Mouse (Mus musculus) liver, adult 2 months (tissue): ENCODE results near the gene Atp10b. TPM values are rescaled to one million over a fixed set of nuclear protein-coding genes. Genes with fewer than 3 reads are reported as not detected.

Source experiments
- DNase-seq: peaks from one replicate; pipeline ENCODE4 v3.0.0-alpha.2; 2011; ENCODE audit warnings: low read depth, low spot score; ENCODE audit errors: extremely low read depth
- H3K27ac ChIP-seq: fragments of 200-500 bp; replicated peaks from 2 replicates; pipeline ENCODE4 v1.5.1; 2012; ENCODE audit warnings: low read depth, mild to moderate bottlenecking, control low read depth, inconsistent platforms, low read length; ENCODE audit not compliant: insufficient read depth
- H3K27me3 ChIP-seq: fragments of 200-500 bp; 2 replicates; pipeline ENCODE4 v1.6.1; 2012; ENCODE audit warnings: mild to moderate bottlenecking, moderate library complexity, low read length, inconsistent platforms; ENCODE audit not compliant: control insufficient read depth, insufficient read depth
- H3K36me3 ChIP-seq: fragments of 200-500 bp; 2 replicates; pipeline ENCODE4 v1.6.1; 2012; ENCODE audit warnings: low read length, inconsistent platforms; ENCODE audit not compliant: control insufficient read depth, insufficient read depth
- H3K4me1 ChIP-seq: fragments of 200-500 bp; 2 replicates; pipeline ENCODE4 v1.6.1; 2011; ENCODE audit warnings: low read length; ENCODE audit not compliant: control insufficient read depth, insufficient read depth
- H3K4me3 ChIP-seq: fragments of 200-500 bp; 2 replicates; pipeline ENCODE4 v1.5.1; 2011; ENCODE audit warnings: low read depth, mild to moderate bottlenecking, control low read depth, low read length, moderate library complexity; ENCODE audit not compliant: insufficient read depth
- H3K79me2 ChIP-seq: fragments of 200-500 bp; 2 replicates; pipeline ENCODE4 v1.6.1; 2012; ENCODE audit warnings: inconsistent platforms, mild to moderate bottlenecking, low read length, moderate library complexity; ENCODE audit not compliant: control insufficient read depth, insufficient read depth
- H3K9ac ChIP-seq: fragments of 200-500 bp; 2 replicates; pipeline ENCODE4 v1.6.1; 2012; ENCODE audit warnings: low read depth, mild to moderate bottlenecking, control low read depth, inconsistent platforms, low read length
- CTCF ChIP-seq: fragments of 200-500 bp; IDR thresholded peaks from 2 replicates; pipeline ENCODE4 v1.5.1; 2011; ENCODE audit warnings: low read depth, low read length, control low read depth
- POLR2A ChIP-seq: fragments of 200-500 bp; IDR thresholded peaks from 2 replicates; pipeline ENCODE4 v1.6.1; 2011; ENCODE audit warnings: low read length, control low read depth; ENCODE audit not compliant: insufficient read depth; ENCODE audit errors: extremely low read depth
- WGBS: fragments of 180-500 bp; shearing (Covaris S2); methylation state at CpG from one replicate; pipeline ENCODE4 v1.1.7; 2018; 5-methylcytosine and 5-hydroxymethylcytosine counted together
- polyA plus RNA-seq: library from polyadenylated mRNA; depleted of rRNA; stranded (reverse); fragments of >200 nt; gene quantifications from 2 replicates; pipeline ENCODE4 v1.2.3, GENCODE M21; 2012; rRNA removed
- total RNA-seq: library from RNA; depleted of rRNA; stranded (reverse); fragments of >200 nt; gene quantifications from 2 replicates; pipeline ENCODE4 v1.2.3, GENCODE M21; 2014; rRNA removed

The Atp10b gene
- total and polyA plus RNA-seq, 2 experiments, result not detected

- DNase-seq, result no peak
- Histone ChIP-seq H3K79me2 (no peaks in the 10 kb centered on the region), H3K9ac (no peak overlapping the region), H3K4me1 (no peaks in the 10 kb centered on the region), H3K4me3 (no peak overlapping the region), H3K27me3 (no peaks in the 10 kb centered on the region), H3K36me3 (no peaks in the 10 kb centered on the region), H3K27ac (no peak overlapping the region)
- 39% methylated on average over 1 of the region's 1 CpGs for WGBS
- TF ChIP-seq CTCF (no peak), POLR2A (no peak)
These were observed 161.3 kb downstream of the Atp10b start for GRCm38 (mm10) chr11:43311000-43311399.

Other genes with a start within 250 kb of the Atp10b start
- gene Gm9972, start 114.1 kb upstream of the Atp10b start, total RNA-seq, result not detected in 2 replicates
- not detected in 2 replicates for gene Gm9972, start 114.1 kb upstream of the Atp10b start, polyA plus RNA-seq